Mouse (Mus musculus): Measurements from ENCODE around the gene Gm6871. TPM values are rescaled to one million over a fixed set of nuclear protein-coding genes. Genes with fewer than 3 reads are reported as not detected.
"Not testable (repeated sequence)": the region's sequence is repeated elsewhere in the genome, so short reads cannot be mapped to it uniquely, and the experiment has no call there.

Gm6871 gene
- polyA plus RNA-seq, 1 experiment from 2014 or later, result not detected

DNA sequence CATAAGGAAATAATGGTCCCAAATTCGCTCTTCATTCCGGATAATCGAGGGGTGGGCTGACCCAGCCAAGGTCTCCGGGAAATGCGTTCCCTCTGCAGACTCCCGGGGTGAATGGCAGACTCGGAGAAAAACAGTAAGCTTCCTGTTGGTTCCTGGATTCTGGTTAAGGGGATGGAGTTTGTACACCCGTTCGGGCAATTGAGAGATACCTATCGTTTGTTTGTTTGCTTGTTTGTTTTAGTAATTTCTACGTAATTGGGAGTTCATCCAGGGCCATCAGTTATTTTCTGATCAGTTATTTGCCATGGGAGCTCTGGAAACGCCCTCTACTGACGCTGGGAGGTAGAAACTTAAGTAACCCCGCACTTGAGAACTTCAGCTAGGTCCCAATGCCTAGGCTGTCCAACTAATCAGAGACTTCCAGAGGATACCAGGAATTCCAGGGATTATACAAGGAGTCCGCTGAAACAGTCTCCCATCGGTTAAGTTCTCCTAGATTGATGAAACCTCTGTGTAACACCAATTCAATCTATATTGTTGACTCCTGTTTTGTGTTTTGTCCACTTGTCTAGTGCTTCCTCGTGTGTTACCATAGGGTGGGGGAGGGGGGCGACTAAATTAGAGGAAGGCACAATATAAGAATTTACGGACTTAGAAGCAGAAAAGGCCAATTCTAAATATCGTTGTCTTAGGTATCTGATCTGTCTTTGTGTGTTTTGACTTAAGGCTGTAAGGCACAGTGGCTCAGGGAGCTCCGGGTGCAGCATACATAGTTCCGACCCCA is 73.1 kb downstream of the Gm6871 start:
- Histone ChIP-seq H3K4me3 (peak overlapping the region; percentile 68), H3K27ac (no peak overlapping the region), H3K36me3 (no peaks in the 10 kb centered on the region; the same call in 1 of the 2 replicates), H3K9me3 (replicated peaks) (0 out of 2 replicates have a peak, but pooled peaks cover 3% of the 10 kb centered on the region), H3K4me1 (no peaks in the 10 kb centered on the region), H3K27me3 (ENCODE audit: low read depth, poor library complexity, severe bottlenecking) (no peaks in the 10 kb centered on the region)
- DNase-seq (ENCODE audit: low spot score), result peak; percentile 35
- WGBS, result 18% methylated on average over 22 of the region's 22 CpGs

DNA sequence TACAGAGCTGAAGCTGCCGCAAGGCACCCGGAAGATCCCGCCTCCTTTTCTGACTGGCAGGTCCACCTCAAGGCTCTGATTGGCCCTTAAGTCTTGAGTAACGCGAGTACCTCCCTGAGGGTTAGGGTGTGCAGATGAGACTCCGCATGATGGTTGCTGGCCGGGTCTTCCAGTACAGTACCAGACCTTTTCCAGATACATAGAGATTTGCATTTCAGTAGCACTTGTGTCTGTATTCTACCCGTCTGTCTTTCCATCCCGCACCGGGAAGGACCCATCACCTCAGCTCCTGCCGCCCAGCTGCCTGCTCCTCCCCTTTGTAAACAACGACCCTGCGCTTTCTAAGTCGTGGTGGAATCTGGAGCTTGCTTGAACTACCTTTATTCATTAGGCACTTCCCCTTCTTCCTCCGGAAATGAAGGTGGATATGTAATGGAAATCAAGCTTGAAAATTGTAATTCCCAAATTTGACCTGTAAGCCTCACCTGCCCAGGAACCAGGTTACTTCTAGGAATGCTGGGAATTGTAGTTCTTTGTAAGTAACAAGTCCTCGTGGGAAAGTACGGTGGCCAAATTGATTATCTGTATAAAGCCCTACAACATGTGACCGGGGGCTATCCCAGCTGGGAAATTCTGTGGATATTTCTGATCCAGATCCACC is 73.9 kb downstream of the Gm6871 start, which contains the start of the genes Gm20449 and AW146154:
Gm20449 (minus strand) TSS at position 29 of the 661 bp plus-strand sequence.
AW146154 (minus strand) TSS at position 502 of the 661 bp plus-strand sequence.
- Histone ChIP-seq H3K36me3 (peaks cover 8% of the 10 kb centered on the region), H3K4me3 (peak within 1 kb of the TSS; percentile 68), H3K27me3 (ENCODE audit: low read depth, poor library complexity, severe bottlenecking) (no peaks in the 10 kb centered on the region), H3K9me3 (replicated peaks) (0 out of 2 replicates have a peak, but pooled peaks cover 3% of the 10 kb centered on the region), H3K4me1 (no peaks in the 10 kb centered on the region), H3K27ac (peak within 1 kb of the TSS; percentile 82)
- peak; percentile 76 for DNase-seq (ENCODE audit: low spot score)
- WGBS, result under 1% methylated on average over 18 of the region's 18 CpGs

DNA sequence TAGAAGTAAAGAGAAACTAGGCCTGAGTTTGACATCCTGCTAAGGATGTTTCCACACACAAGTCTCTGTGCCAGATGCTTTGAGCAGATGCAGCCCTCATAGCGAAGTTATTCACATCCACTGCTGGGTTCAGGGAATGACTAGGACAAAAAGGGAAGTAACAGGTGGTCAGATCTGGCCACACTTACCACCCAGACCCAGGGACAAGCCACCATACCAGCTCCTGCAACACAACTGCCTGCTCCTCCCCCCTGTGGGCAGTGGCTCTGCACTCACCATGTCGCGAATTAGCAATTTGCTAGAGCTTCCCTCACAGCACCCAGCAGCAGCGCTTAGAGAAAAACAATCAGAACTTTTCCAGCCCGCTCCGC is 74.5 kb downstream of the Gm6871 start:
- H3K27ac ChIP-seq, result peak overlapping the region; percentile 82
- H3K4me1 ChIP-seq; H3K27me3 ChIP-seq (ENCODE audit: low read depth, poor library complexity, severe bottlenecking); H3K36me3 ChIP-seq; H3K9me3 ChIP-seq (replicated peaks); DNase-seq (ENCODE audit: low spot score): not testable (repeated sequence)
- peak overlapping the region; percentile 68 for H3K4me3 ChIP-seq
- WGBS, result 1% methylated on average over 6 of the region's 6 CpGs

DNA sequence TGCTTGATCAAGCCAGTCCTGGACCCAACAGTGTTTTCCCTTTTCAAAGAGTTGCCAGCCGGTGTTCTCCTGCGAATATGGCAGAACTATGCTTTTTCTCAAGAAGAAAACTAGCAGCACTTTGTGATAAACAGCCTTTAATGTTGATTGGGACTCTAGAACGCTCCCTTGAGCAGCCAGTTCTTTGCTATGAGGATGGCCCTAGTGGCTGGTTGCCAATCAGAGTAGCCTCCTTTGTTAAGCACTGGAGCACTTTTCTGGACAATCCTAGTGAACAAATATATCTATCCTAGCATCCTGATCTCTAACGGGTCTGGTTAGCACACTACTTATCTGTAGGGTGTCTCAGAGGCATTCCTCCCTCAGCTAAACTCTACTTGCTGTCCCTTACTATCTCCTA is 75.0 kb downstream of the Gm6871 start:
- 71% methylated on average over 4 of the region's 4 CpGs for WGBS
- not testable (repeated sequence) for H3K36me3 ChIP-seq; H3K27me3 ChIP-seq (ENCODE audit: low read depth, poor library complexity, severe bottlenecking); H3K27ac ChIP-seq; H3K4me1 ChIP-seq; H3K9me3 ChIP-seq (replicated peaks); DNase-seq (ENCODE audit: low spot score)
- peak overlapping the region; percentile 68 for H3K4me3 ChIP-seq

DNA sequence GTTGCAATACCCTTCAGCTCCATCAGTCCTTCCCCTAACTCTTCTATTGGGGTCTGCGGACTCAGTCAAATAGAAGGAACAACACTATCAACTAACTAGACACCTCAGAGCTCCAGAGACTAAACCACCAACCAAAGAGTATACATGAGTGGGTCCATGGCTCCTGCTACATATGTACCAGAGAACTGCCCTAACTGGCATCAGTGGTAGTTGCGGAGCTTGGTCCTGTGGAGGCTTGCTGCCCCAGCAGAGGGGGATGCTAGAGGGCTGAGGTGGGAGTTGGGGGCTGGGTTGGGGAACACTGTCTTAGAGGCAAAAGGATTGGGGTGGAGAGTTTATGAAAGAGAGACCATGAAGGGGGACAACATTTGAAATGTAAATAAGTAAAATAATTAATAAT is 75.6 kb downstream of the Gm6871 start:
- 94% methylated on average over 2 of the region's 2 CpGs for WGBS
- DNase-seq (ENCODE audit: low spot score), result no peak
- peaks cover 9% of the 10 kb centered on the region for H3K36me3 ChIP-seq

More for the DNA sequence above, 75.6 kb downstream of the Gm6871 start:
- Histone ChIP-seq H3K27me3 (ENCODE audit: low read depth, poor library complexity, severe bottlenecking) (no peaks in the 10 kb centered on the region), H3K27ac (no peak overlapping the region), H3K9me3 (replicated peaks) (0 out of 2 replicates have a peak, but pooled peaks cover 3% of the 10 kb centered on the region), H3K4me1 (no peaks in the 10 kb centered on the region), H3K4me3 (no peak overlapping the region)

Other genes with a start within 250 kb of the Gm6871 start
- 7.7 and 9.5 TPM in 2 replicates for gene AI987944, start 180.3 kb downstream of the Gm6871 start, polyA plus RNA-seq (2016; fragmentation: Nextera tagmentation; extraction: Ambion mirVana)
- 0.16 and 0.23 TPM in 2 replicates for gene Vmn2r57, start 125.0 kb downstream of the Gm6871 start, polyA plus RNA-seq (2016; fragmentation: Nextera tagmentation; extraction: Ambion mirVana)
- 0.04 TPM in 2 replicates for gene Gm20449, start 74.2 kb downstream of the Gm6871 start, polyA plus RNA-seq (2016; fragmentation: Nextera tagmentation; extraction: Ambion mirVana)
- 9.9 and 11.3 TPM in 2 replicates for gene AW146154, start 73.8 kb downstream of the Gm6871 start, polyA plus RNA-seq (2016; fragmentation: Nextera tagmentation; extraction: Ambion mirVana)
- 16.9 and 18.3 TPM in 2 replicates for gene 2610021A01Rik, start 25.6 kb upstream of the Gm6871 start, polyA plus RNA-seq (2016; fragmentation: Nextera tagmentation; extraction: Ambion mirVana)
- 11.4 and 12.5 TPM in 2 replicates for gene Zfp788, start 59.5 kb upstream of the Gm6871 start, polyA plus RNA-seq (2016; fragmentation: Nextera tagmentation; extraction: Ambion mirVana)